Mouse (Mus musculus) neural tube, embryonic 11.5 days (tissue): ENCODE results near the gene Trmt1. TPM values are rescaled to one million over a fixed set of nuclear protein-coding genes. Genes with fewer than 3 reads are reported as not detected.
A peak's percentile ranks its signal among the peaks of the same experiment; 100 is the strongest.

ENCODE experiments used
- ATAC-seq: fragments of 200-750 bp; cut with Nextera tagmentation; 2 replicates; pipeline ENCODE4 v1.8.0; 2017; ENCODE audit warnings: moderate number of reproducible peaks, mild to moderate bottlenecking, moderate TSS enrichment, moderate library complexity; ENCODE audit not compliant: insufficient read depth, low FRiP score, low TSS enrichment
- DNase-seq: peaks from one replicate; pipeline ENCODE4 v3.0.0-alpha.2; 2015; ENCODE audit warnings: low spot score
- H3K27ac ChIP-seq: fragments of 300-500 bp; sonication (generic); 2 replicates; pipeline ENCODE4 v1.5.1; 2014; ENCODE audit warnings: low read depth, mild to moderate bottlenecking, low read length
- H3K27me3 ChIP-seq: fragments of 300-500 bp; sonication (generic); 2 replicates; pipeline ENCODE4 v1.6.1; 2014; ENCODE audit warnings: mild to moderate bottlenecking, low read length, mixed read lengths; ENCODE audit not compliant: control insufficient read depth, insufficient read depth
- H3K36me3 ChIP-seq: fragments of 300-500 bp; sonication (generic); 2 replicates; pipeline ENCODE4 v1.6.1; 2014; ENCODE audit warnings: mild to moderate bottlenecking, low read length, moderate library complexity, mixed read lengths; ENCODE audit not compliant: control insufficient read depth, insufficient read depth
- H3K4me1 ChIP-seq: fragments of 300-500 bp; sonication (generic); 2 replicates; pipeline ENCODE4 v1.6.1; 2014; ENCODE audit warnings: low read length, mixed read lengths; ENCODE audit not compliant: control insufficient read depth, insufficient read depth
- H3K4me2 ChIP-seq: fragments of 300-500 bp; sonication (generic); 2 replicates; pipeline ENCODE4 v1.6.1; 2014; ENCODE audit warnings: low read depth, mild to moderate bottlenecking, moderate library complexity
- H3K4me3 ChIP-seq: fragments of 300-500 bp; sonication (generic); 2 replicates; pipeline ENCODE4 v1.5.1; 2014; ENCODE audit warnings: low read depth, low read length
- H3K9ac ChIP-seq: fragments of 300-500 bp; sonication (generic); 2 replicates; pipeline ENCODE4 v1.6.1; 2014; ENCODE audit warnings: mild to moderate bottlenecking, low read length
- H3K9me3 ChIP-seq: fragments of 300-500 bp; sonication (generic); 2 replicates; pipeline ENCODE4 v1.6.1; 2016; ENCODE audit warnings: low read length; ENCODE audit not compliant: control insufficient read depth
- WGBS: fragments of 180-500 bp; shearing (Covaris S2); extraction: QIAGEN DNeasy Blood & Tissue Kit; methylation state at CpG from one replicate; pipeline ENCODE4 v1.1.7; 2014; 5-methylcytosine and 5-hydroxymethylcytosine counted together
- polyA plus RNA-seq: library from polyadenylated mRNA; unstranded; fragments of >200 nt; fragmentation: Nextera tagmentation; extraction: Ambion mirVana; gene quantifications from 2 replicates; pipeline ENCODE4 v1.2.1, GENCODE M21; 2014

The Trmt1 gene
- polyA plus RNA-seq, 1 experiment from 2014 or later: 60.6 TPM

GRCm38 (mm10) chr8:84733959-84734358 lies 47.9 kb downstream of the Trmt1 start:
- H3K36me3 ChIP-seq: no peaks in the 10 kb centered on the region
- peaks cover 16% of the 10 kb centered on the region for H3K4me1 ChIP-seq
- no peak overlapping the region for H3K27ac ChIP-seq
- H3K9me3 ChIP-seq: no peaks in the 10 kb centered on the region
- H3K4me2 ChIP-seq: no peak overlapping the region
- H3K27me3 ChIP-seq: peaks cover 64% of the 10 kb centered on the region
- H3K9ac ChIP-seq: no peak overlapping the region
- no peak for DNase-seq
- ATAC-seq: no peak
- H3K4me3 ChIP-seq: no peak overlapping the region
- WGBS: 86% methylated on average over 6 of the region's 6 CpGs

GRCm38 (mm10) chr8:84734680-84735079 lies 48.6 kb downstream of the Trmt1 start:
- Histone ChIP-seq H3K36me3 (no peaks in the 10 kb centered on the region), H3K4me3 (no peak overlapping the region), H3K9ac (no peak overlapping the region), H3K9me3 (no peaks in the 10 kb centered on the region), H3K4me1 (peaks cover 16% of the 10 kb centered on the region), H3K4me2 (no peak overlapping the region), H3K27ac (no peak overlapping the region), H3K27me3 (peaks cover 71% of the 10 kb centered on the region)
- 82% methylated on average over 2 of the region's 2 CpGs for WGBS
- no peak for DNase-seq
- ATAC-seq: no peak

- H3K4me2 ChIP-seq: no peak overlapping the region
- H3K4me1 ChIP-seq: peaks cover 16% of the 10 kb centered on the region
- DNase-seq: no peak
- no peak overlapping the region for H3K27ac ChIP-seq
- 60% methylated on average over 2 of the region's 2 CpGs for WGBS
- ATAC-seq: no peak
- no peak overlapping the region for H3K9ac ChIP-seq
- H3K4me3 ChIP-seq: no peak overlapping the region
- H3K27me3 ChIP-seq: peaks cover 80% of the 10 kb centered on the region
- no peaks in the 10 kb centered on the region for H3K36me3 ChIP-seq
- H3K9me3 ChIP-seq: no peaks in the 10 kb centered on the region
Measured at GRCm38 (mm10) chr8:84735597-84735996, 49.5 kb downstream of the Trmt1 start.

- Histone ChIP-seq H3K27ac (no peak overlapping the region), H3K27me3 (peaks cover 89% of the 10 kb centered on the region), H3K36me3 (no peaks in the 10 kb centered on the region), H3K9ac (no peak overlapping the region), H3K4me3 (no peak overlapping the region), H3K9me3 (no peaks in the 10 kb centered on the region), H3K4me2 (no peak overlapping the region), H3K4me1 (peaks cover 11% of the 10 kb centered on the region)
- no peak for ATAC-seq
- WGBS: 73% methylated on average over 4 of the region's 4 CpGs
- DNase-seq: no peak
Measured at GRCm38 (mm10) chr8:84736521-84736920, 50.4 kb downstream of the Trmt1 start.

GRCm38 (mm10) chr8:84737608-84738007 lies 51.5 kb downstream of the Trmt1 start:
- peak; percentile 87 for DNase-seq

GRCm38 (mm10) chr8:84738266-84738665 lies 52.2 kb downstream of the Trmt1 start:
- H3K27ac ChIP-seq: no peak overlapping the region

More at GRCm38 (mm10) chr8:84737608-84738007, 51.5 kb downstream of the Trmt1 start:
- Histone ChIP-seq H3K27me3 (peaks cover 95% of the 10 kb centered on the region), H3K4me1 (peaks cover 15% of the 10 kb centered on the region), H3K27ac (no peak overlapping the region), H3K9me3 (no peaks in the 10 kb centered on the region), H3K4me3 (no peak overlapping the region; the same call in 1 of the 2 replicates), H3K36me3 (no peaks in the 10 kb centered on the region), H3K9ac (peak overlapping the region; percentile 22), H3K4me2 (peak overlapping the region; percentile 29; the same call in 1 of the 2 replicates)
- peak; percentile 61 for ATAC-seq
- WGBS: 2% methylated on average over 16 of the region's 16 CpGs

GRCm38 (mm10) chr8:84738715-84739400 lies 52.8 kb downstream of the Trmt1 start:
- Histone ChIP-seq H3K9me3 (no peaks in the 10 kb centered on the region), H3K36me3 (no peaks in the 10 kb centered on the region), H3K27ac (no peak overlapping the region), H3K4me3 (no peak overlapping the region), H3K27me3 (peaks cover 98% of the 10 kb centered on the region), H3K4me2 (no peak overlapping the region), H3K4me1 (peaks cover 27% of the 10 kb centered on the region), H3K9ac (no peak overlapping the region)
- ATAC-seq (no peak), DNase-seq (no peak)
- WGBS: 34% methylated on average over 10 of the region's 10 CpGs

More at GRCm38 (mm10) chr8:84738266-84738665, 52.2 kb downstream of the Trmt1 start:
- no peaks in the 10 kb centered on the region for H3K36me3 ChIP-seq
- H3K4me3 ChIP-seq: no peak overlapping the region
- H3K4me1 ChIP-seq: peaks cover 21% of the 10 kb centered on the region
- H3K4me2 ChIP-seq: 0 out of 2 replicates have a peak overlapping the region, but pooled peaks have one; percentile 29
- H3K9me3 ChIP-seq: no peaks in the 10 kb centered on the region
- DNase-seq (no peak), ATAC-seq (0 out of 2 replicates have a peak, but pooled peaks have one; percentile 24)
- 2% methylated on average over 10 of the region's 10 CpGs for WGBS
- 0 out of 2 replicates have a peak overlapping the region, but pooled peaks have one; percentile 15 for H3K9ac ChIP-seq
- peaks cover 98% of the 10 kb centered on the region for H3K27me3 ChIP-seq

- H3K9ac ChIP-seq: no peak overlapping the region
- no peaks in the 10 kb centered on the region for H3K9me3 ChIP-seq
- no peak for DNase-seq
- no peak overlapping the region for H3K4me2 ChIP-seq
- no peak overlapping the region for H3K27ac ChIP-seq
- 0% methylated on average over 1 of the region's 1 CpGs for WGBS
- ATAC-seq: no peak
- H3K27me3 ChIP-seq: peaks cover 98% of the 10 kb centered on the region
- H3K4me3 ChIP-seq: no peak overlapping the region
- no peaks in the 10 kb centered on the region for H3K36me3 ChIP-seq
- peaks cover 32% of the 10 kb centered on the region for H3K4me1 ChIP-seq
Measured at GRCm38 (mm10) chr8:84739401-84739742, 53.3 kb downstream of the Trmt1 start.
